Mouse (Mus musculus) adipocyte (in vitro differentiated cells): ENCODE data around the gene Acp5.

Experiments
- DNase-seq: peaks from one replicate; pipeline ENCODE4 v3.0.0-alpha.2; 2016; ENCODE audit warnings: low spot score

Gene Acp5

DNA sequence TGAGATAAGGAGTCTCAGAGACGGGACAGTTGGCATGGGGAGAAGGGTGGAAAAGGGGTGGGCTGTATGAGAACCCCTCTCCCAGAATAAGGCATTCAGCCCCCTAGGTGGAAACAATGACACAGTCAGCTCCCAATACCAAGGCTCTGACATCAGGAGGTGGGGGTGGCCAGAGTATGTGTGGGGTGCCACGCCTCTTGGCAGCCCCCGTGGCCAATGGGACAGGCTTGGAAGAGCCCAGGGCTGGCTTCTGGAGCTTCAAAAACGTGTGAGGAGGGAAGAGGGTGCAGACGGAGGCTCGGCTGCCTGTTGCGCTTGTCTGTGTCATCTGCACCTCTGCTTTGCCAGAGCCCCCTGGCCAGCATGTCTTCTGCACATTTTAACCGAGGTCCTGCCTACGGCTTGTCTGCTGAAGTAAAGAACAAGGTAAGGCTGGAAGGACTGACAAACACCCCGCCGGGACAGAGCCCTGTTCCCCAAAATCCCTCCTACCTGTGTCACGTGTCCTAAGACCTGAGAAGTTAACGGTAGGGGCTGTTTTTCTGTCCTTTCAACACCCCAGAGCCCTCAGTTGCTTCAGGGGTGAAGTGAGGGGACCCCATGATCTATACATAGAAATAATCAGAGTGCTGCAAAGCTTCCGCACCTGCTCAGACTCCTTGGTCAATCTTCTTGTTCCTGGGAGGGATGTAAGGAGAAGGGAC is 36.4 kb downstream of the Acp5 start, which contains the start of gene Cnn1:
TSS of gene Cnn1 (plus strand) at position 224 of the 704 bp plus-strand sequence.
- DNase-seq = no peak

DNA sequence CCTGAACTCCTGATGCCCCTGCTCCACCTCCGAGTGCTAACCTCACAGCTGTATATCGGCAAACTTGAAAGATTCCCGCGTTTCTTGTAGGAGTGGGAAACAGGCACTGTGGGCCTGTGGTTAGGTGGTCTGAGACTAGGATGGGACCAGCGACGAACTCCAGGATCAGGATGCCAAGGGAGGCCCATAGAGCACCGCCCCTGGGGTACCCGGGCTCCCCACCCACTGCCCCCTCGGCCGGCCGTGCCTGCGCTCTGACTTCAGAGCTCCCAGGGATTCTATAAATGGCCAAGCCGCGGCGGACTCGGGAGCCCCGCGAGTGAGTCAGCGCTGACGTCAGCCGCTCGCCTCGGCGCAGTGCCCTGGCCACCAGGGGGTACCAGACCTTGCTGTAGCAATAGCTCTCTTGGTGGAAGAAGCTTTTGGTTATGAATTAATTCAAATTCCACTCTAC is 39.6 kb downstream of the Acp5 start:
- no peak for DNase-seq

DNA sequence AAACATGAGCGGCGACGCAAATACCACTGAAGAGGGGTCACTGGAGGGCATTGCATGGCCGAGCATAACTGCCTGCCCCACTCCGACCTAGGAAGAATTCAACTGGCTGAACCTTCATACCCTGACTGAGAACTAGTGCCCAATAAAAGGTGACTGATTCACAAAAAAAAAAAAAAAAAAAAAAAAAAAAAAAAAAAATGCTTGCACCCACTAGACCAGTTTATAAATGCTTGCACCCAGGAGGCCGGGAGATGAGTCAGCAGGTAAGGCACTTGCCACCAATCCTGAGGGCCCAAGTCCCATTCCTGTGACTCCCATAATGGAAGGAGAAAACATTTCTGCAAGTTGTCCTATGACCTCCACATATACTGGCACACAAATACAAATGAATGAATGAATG is 42.8 kb downstream of the Acp5 start:
- no peak for DNase-seq

DNA sequence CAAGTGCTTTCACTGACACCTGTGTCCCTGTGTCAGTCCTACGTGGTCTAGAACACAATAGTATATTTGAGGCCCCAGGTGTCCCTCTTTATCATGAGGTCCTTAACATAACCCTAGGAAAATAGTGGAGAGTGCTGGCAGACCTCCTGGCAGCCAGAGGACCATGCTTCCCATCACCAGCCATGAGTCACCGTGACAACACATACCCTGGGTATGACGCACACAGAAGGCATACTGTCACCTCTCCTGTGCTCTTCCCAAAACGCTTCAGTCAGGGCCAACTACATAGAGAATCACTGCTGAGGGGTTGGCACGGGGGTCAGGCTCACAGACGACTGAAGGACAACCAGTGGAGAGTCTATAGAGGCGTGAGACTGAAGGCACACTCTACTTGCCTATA is 45.5 kb downstream of the Acp5 start:
- no peak for DNase-seq

DNA sequence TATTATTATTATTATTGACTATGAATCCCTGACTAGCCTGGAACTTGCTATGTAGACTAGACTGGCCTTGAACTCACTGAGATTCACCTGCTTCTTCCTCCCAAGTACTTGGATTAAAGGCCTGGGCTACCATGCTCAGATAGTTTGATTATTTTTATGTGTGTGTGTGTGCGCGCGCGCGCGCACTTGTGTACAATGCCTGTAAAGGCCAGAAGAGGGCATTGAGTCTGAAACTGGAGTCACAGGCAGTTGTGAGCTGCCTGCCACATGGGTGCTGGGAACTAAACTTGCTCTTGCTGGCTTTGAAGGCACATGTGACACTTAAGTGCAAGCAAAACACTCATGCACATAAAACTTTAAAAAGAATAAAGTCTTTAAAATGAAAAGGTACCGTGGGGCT is 46.2 kb downstream of the Acp5 start:
- no peak for DNase-seq

DNA sequence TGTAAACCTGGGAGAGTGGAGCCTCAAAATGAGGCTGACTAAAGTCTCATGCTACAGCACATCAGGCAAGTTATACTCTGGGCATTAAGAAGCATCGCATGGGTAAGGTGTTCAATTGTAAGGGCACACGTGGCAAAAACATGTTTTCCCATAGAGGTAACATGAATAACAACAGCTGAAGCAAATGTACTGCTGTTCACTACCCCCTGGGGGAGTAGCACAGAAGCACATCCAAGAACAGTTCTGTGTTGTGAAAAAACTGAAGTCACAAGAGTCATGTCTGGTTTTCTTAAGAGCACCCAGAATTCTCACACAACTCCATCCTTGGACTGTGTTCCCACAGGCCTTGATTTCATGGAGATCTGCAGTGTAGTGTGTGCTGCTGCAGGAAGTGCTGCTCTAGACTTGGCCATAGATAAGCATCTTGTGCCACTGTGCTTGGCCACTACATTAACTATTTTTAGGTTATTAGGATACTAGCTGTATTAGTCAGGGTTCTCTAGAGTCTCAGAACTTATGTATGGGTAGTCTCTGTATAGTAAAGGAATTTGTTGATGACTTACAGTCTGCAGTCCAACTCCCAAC is 48.4 kb downstream of the Acp5 start:
- DNase-seq = no peak

DNA sequence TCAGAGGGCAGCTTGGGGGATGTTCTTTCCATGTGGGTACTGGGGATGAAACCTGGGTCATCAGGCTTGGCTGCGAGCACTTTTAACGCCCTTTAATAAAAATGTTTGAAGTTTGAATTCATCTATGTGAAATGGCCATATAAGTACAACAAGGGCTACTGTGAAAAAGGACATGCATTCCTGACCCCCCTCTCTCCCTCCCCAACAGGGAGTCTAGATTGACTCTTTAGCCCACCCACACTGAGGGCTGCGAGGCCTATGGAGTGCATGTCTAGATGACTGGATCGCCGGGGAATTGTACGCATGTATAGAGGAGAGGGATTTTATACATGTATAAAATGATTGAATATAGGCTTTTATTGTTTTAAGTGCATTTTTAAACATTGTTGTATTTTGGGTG is 49.5 kb downstream of the Acp5 start:
- DNase-seq = no peak

DNA sequence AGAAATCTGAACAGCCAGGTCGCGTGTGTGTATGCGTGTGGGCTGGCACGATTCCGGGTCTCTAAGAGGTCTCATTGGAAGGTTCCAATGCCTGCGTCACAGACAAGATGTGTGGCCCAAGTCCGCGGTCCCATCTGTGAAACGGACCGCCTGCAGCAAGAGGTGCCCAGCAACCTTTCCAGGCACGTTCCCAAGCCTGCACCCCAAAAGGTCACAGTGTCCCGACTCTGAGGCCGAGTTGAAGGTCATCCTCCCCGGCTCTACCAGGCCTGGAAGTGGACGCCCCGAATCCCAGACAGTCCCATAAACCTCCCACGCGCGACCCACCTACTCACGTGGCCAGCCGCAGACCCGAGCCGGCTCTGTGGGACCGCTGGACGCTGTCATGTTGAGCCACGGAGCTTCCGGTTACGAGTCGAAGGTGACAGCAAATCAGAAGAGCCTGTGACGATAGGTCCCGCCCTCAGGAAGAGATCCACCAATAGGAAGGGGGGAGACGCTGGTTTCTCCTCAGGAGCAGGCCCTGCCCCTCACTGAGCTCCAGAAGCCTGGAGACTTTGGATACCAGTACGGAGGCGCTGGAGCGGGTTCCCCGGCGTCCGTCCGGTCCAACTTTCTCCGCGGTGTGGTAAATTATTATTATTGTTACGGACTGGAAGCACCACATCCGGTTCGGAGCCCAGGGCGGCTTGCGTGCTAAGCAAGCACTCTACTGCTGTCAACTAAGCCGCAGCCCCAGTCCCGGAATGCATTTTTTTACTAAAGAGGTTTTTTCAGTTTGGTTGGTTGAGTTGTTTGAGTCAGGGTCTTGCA is 50.3 kb downstream of the Acp5 start, which contains the start of gene Ecsit:
TSS of gene Ecsit (minus strand) at position 417 of the 813 bp plus-strand sequence.
- peak; percentile 96 for DNase-seq

DNA sequence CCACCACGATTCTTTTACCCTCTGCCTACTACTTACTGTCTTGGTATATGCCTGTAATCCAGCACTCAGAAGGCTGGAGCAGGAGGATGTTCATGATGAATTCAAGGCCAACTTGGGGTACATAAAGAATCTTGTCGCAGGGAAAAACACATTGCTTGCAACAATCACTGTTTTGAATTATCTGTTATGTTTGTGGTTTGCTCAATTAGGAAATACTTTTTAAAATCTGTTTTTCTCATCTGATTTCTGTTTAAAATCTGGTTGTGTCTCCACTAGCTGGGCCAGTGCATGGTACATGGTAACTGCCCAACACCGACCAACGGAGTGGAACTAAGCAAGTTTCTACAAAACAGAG is 50.9 kb downstream of the Acp5 start:
- no peak for DNase-seq
